Mouse (Mus musculus) R1 (cell line): ENCODE measurements around the gene Notch1.

ENCODE experiments used
- DNase-seq: peaks from one replicate; pipeline ENCODE4 v3.0.0-alpha.2; 2018; ENCODE audit warnings: low read depth, low spot score

The Notch1 gene

DNA sequence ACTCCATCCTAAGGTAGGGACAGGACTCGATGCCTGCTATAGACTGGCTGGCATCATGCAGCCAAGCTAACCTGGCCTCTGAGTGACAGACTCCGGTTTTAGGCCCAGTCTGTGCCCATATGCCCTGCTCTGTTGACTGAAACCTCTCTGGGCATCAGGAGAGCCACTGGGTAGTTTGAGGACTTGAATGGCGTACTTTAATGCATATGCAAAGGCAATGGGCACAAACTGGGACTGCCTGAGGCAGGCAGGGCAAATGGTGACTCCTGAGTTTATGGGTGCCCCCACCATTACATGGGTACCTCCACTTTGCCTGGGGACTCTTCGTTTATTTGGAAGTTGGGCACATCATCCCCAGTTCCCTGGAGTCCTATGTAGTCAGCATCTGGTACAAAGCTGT lies 69.8 kb downstream of the Notch1 start:
- no peak for DNase-seq

DNA sequence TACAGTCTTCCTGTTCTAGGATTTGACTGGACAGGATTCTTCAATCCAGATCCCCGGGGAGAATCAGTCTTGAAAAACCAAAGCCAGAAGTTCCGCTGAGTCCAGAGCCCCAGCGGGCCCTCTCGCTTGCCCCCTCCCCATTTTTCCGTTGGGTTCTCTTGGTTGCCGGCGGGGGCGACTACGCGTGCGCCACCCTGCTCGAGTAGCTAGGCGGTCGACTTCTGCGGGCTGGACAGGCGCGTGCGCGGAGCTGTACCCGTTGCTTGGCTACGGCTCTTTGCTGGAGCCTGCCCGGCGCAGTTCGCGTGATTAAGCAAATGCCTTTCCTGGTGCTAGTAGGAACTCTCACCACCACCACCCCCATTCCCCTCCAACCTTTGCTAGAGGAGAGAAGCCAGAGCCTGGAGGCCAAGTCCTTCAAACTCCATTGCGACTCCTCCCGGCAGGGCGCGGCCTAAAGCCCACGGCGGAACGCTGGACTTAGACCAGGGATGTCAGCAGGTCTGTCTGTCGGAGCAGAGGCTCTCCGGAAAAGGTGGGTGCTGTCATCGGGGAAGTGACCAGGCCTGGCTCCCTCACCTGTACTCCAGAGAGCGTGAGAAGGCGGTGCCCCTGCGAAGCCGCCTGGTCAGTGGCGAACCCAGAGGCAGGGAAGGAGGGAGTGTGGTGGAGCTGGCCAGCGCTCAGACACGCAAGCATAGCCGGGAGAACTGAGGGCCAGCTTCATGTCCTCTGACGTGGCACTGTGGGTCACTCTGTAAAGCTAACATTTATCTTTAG lies 70.6 kb downstream of the Notch1 start:
- peak; percentile 96 for DNase-seq

DNA sequence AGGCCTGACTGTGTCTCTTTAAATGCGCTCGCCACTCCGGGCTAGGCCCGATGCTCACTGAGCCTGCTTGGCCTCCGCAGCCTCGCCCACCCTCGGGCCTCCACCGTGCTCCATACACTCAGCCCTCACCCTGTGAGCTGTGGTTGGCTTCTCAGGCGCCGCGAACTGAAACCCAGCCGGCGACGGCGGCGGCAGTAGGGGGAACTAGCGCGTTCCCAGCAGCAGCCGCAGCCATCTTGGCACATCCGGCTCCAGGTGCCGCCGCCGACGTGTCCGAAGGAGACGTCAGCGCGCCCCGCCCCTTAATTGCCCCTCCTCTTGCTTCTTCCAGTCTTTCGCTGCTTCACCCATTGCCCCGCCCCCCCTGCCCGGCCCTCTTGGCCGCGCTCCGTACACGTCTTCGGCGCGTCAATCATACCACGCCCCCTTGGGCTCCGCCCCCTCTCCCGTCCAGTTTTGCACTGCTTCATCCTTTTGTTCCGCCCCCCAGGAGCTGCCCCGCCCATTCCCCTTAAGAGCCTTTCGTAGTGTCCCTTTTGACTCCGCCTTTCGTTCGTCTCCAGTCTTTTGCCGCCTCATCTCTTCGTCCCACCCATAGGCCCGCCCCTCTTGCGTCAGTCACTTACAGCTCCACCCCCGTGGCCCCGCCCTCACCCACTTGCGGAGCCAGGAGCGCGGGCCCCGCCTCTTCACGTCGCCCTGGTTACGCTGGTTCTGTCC lies 71.4 kb downstream of the Notch1 start, which contains the start of gene Sec16a:
Gene Sec16a (minus strand): TSS at position 271 of the 720 bp plus-strand sequence.
- DNase-seq, result peak; percentile 100

DNA sequence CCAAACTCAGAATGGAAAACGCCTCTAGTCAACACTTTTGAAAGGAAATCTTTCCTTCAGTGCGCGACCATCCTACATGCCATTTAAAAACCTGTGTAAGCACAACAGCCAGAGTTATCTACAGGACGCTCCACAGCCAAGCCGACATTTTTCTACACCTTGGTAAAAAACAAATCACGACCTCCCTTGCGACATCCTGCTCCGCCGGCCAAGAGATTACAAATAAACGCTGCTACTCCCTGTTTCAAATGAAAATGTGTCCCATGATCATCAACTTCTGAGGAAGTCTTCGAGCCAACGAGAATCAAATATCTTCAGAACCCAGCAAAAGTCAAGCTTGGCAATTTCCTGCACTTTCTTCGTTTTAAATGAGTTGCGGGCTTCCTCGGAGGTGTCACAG lies 72.1 kb downstream of the Notch1 start:
- DNase-seq, result no peak

DNA sequence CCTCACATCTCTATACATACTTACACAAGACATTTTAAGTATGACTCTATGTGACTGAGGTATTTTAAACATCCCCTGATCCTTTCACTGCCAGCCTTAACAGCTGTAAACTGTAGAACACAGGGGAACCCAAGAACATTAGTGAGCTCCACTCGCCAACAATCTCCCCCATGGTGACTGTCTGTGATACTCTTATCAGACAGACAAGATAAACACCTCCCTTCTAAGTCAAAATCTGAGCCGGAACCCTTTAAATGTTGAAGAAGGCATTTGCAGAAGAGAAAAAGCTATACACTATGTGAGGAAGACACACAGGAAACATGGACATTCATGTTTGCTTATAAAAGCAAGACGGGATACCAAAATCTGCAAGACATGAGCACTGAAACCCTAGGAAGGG lies 72.6 kb downstream of the Notch1 start:
- DNase-seq, result no peak

DNA sequence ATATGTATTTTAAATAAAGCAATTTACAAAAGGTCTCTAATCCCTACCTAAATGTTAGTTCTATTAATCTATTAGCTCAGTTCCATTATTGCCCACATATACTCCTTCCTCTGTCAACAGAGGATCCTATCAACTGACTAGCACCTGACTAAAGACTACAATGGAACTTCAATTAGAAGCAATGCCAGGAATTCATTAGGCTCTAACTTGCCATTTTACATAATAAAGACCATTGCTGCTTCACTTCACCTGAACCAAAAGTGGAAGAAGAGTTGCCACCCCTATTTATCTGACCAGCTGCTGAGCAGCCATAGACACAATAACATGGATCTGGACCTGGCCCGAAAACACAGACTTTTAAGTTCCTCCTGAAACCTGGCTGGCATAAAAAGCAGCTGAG lies 73.6 kb downstream of the Notch1 start:
- DNase-seq, result peak; percentile 71

DNA sequence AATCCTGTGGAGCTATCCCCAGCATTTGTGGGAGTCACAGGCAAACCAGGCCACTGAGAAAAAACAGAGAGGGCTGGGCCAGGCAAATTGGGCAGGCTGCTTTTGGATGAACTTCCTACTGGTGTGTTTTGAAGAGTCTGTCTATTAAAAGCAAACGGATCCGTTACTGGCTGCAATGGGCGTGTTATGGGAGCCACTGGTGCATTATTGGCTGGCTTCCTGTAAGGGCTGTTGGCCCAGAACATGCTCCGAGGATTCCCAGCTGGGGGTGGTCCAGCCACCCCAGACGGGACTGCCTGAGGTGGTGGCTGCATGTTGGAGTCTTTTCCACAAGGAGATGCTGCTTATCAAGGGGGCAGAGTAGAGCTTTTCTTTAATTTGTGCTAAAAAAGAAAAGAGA lies 74.8 kb downstream of the Notch1 start:
- no peak for DNase-seq

DNA sequence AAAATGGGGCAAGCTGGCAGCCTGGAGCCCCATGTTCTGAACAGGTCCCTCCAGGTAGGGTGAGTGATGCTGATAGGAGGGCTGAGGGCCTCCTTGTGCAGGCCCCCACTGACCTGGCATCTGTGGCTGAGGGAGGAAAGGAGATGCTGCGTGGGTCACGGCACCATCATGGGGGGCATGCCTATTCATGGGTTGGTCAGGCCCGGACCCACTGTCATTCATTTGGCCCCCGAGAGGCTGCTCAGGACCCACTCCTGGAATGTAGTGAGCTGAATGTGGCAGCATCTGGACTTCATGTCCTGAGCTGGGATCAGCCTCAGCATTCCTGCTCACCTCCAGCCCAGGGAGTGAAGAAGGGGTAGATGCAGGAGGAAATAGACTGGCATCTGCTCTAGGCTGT lies 75.2 kb downstream of the Notch1 start:
- no peak for DNase-seq

DNA sequence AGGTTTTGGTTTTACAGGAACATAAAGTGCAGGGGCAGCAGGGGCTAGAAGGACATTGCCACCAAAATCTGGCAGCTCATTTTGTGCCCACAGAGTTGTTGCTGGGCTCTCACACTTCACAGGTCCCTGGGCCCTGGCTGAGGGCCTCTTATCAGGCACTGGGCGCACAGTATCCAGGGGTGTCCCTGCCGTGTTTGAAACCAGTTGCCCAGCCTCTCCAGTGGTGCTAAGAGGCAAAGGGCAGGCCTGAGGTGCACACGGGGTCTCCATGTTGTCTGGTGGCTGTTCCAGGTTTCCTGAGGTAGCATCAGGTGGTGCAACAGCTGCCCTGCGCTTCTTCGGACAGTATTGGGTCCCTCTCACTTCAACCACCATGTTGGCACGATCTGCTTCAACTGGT lies 76.8 kb downstream of the Notch1 start:
- no peak for DNase-seq

DNA sequence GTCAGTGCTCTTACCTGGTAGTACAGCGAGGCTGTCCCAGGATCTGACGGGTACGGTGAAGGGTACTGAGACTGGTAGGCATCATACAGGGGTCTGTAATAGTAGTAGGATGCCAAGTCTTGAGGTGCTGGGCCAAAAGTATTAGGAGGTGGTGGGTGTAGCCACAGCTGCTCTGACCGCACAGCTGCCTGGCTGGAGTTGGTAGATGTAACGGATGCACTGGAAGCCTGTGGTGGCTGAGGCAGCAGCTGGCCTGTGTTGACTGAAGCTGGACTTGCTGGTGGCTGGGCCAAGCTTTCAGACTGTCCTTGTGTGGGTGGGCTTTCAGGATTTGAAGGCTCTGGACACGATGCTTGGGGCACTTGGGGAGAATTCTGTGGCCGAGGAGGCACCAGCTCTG lies 78.1 kb downstream of the Notch1 start:
- DNase-seq, result no peak

DNA sequence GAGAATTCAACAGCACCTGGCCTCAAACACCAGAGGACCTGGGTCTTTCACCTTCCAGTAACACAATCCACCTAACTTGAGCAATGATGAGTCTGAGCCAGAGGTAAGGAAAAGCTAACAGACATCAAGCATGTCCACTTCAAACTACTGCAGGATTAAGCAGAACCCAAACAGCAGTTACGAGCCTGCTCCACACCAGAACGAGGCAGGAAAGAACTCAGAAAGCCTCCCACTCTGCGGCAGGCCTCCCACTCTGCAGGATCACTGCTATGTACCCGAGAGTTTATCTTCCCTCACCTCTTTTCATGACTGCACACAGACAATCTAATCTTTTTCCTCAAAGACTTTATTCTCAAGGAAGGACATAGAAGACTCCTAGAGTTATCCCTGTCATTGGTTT lies 79.2 kb downstream of the Notch1 start:
- no peak for DNase-seq

DNA sequence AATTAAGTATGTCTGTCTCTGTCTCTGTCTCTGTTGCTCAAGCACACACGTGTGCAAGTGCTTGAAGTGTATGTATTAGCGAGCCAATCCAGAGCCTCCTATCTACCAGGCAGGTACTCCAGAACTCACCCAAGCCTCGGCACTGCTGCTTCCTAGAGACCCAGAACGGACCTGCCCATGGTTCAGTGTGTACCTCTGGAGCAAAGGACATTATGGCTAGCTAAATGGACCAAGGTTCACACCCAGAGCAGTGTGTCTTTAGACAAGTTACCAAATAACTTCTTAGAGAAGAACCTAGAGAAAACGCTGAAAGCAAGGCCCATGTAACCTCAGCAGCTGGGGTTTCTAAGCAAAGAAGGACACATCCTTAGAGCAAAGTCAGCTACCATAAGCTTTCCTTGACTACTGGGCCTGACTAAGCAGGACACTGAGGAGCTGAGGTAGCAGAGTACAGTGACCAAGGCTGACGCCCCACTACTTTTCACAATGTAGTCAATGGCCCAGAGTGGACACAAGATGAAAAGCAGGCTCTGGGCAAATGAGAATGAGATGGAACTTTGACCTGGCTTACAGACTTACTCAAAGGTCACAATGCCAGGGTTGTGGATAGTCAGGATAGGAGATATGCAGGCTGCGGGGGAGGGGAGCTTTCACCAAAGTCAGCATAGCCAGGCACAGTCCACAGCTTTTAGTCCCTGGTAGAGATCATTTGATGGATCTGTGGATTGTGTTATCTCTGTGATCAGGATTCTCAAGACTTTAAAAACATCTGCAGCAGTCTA lies 81.5 kb downstream of the Notch1 start:
- no peak for DNase-seq

DNA sequence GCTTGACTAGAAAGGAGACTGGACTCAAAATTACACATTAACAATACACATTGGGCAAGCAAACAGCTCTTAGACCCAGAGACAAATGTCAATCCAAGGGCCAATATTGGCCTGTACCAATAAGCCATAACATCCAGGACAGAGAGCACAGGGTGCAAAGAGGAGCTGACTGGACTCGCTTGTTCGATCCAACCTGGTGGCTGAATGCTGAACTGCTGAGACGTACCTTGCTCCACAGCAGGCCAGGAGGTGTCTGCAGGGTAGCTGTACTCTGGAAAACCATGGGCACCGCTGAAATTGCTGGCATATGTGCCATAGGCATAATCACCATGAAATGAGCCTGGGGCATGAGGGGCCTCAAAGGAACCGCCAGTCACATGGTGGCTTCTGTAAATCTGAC lies 86.6 kb downstream of the Notch1 start:
- DNase-seq, result no peak

DNA sequence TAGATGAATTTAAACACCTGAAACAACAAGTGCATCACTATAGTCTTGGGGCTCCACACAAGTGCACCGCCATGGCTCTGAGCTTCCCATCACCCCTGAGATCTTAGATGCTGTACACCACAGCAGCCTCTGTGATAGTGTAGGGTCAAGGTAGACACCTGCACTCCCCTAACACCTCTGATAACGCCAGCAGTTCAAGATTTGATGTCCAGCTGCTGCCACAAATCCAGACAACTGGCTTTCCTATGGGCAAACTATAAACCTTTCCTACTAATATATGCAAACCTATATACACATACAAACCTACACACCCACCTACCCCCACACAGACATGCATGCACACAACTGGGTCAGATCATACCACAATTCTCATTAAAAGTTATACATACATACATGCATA lies 91.9 kb downstream of the Notch1 start:
- no peak for DNase-seq

DNA sequence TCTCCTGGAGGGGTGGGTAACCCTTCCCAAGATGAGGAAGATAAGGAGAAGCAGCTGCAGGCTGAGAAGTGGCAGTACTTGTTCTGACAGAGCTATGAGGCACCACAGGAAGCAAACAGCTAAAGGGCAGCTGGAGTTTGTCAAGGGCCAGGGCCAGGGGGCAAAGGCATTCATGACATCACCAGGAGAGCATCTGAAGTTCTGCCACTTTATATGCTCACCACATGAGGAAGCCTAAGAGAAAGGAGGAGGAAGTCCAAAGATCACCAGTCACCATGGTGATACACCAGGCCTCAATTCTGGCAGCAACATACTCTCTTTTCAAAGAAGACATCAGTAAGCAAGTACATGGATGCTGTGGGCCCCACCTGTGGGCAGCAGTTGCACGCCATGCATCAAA lies 93.4 kb downstream of the Notch1 start:
- no peak for DNase-seq

DNA sequence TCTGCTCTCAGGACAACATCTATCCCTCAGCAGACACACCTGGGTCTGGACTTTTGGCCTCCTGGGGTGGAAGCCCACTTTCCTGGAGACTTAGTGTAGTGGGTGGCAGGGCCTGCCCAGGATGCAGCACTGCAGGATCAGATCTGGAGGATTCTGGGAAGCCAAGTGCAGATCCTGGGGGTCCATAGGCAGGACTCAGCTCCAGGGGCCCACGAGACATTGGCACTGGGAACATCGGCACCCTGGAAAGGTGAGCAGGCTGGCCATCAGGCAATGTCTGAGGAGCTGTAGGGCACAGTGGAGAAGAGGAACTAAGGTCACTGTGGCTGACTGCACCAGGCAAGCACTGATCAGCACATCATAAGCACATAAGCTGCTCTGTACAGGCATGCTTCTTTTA lies 94.5 kb downstream of the Notch1 start:
- no peak for DNase-seq

DNA sequence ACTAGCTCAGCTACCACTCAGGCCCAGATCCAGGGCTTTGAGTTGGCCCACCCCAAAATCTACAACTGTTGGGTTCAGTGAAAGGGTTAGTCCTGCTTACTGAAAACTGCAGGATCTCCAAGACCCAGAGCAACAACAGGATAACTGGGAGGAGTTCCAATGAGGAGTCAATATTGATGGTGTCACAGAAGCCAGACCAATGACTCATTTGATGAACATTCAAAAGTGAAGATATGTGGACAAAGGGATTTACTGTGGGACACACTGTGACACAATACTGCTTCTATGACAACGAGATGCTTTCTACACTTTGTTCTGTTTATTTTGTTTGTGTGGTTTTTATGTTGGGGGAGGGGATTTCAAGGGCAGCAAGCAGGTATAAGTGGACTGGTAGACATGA lies 98.3 kb downstream of the Notch1 start:
- DNase-seq, result no peak

DNA sequence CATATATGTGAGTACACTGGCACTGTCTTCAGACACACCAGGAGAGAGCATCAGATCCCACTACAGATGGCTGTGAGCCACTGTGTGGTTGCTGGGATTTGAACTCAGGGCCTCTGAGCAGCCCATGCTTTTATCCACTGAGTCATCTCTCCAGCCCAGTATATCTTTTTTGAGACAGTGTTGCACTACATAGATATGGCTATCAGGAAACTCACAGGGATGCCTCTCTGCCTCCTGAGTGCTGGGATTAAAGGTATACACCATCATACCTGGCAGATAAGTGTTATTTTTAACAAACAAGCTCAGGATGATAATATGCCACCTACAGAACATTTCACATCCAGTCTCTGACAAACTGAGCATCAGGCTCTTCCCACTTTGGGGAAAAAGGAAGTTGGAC lies 99.4 kb downstream of the Notch1 start:
- no peak for DNase-seq

DNA sequence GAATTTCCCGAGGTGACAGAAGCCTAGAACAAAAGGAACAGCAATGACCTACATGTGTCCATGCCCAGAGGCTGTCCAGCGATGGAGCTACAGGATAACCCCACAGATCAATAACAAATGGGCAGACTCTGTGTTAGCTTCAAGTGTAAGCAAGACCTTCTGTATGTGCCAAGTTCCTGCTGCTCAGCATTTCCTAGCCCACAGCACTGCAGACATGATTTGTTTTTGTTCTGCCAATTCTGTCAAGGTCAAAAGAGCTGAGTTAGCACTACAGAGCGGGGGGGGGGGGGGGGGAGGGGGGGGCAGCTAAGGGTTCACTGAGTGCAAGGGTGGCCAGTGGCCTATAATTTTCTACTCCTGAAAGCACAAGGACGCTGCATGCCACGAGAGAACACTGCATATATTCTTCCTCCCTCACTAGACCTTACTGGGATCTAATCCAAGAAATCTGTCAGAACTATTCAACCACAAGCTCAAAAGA lies 105.5 kb downstream of the Notch1 start:
- no peak for DNase-seq

DNA sequence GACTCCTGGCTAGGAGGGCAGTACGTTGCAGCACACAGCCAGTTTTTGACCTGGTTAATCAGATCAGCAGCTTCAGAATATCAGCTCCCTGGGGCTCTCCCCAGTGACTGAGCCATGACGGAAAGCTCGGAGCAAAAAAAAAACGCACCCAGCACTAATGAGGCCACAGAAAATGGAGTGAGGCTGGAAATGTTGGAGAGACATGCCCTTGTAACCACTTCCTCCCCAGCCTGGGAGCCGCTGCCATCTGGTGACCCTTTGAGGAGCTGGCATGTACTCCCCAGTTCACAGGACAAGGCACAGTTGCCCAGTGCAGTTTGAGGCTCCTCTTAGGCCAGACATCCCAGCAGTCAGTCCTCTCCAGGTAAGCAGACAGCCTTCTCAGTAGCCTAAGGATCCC lies 106.4 kb downstream of the Notch1 start:
- DNase-seq, result no peak

DNA sequence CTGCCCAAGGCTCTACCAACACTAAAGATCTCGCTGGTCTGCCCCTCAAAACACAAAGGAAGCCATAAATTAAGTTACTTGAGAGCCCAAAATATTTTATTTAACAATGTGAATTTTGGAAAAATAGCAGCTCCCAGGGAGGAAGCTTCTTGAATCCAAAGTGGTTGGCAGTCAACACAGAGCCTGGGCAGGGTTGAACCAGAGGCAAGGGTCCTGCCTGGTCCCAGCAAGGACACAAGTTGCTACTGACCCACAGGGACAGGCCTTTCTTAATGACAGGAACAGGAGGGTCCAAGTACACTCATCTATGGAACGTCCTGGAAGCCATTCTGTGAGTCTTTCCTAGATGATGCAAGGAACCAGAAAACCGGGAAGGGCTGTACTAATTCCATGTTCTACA lies 107.1 kb downstream of the Notch1 start:
- no peak for DNase-seq
